Mouse (Mus musculus) embryonic facial prominence, embryonic 10.5 days (tissue): ENCODE results near the gene Arhgef18. TPM values are rescaled to one million over a fixed set of nuclear protein-coding genes. Genes with fewer than 3 reads are reported as not detected.
A peak's percentile ranks its signal among the peaks of the same experiment; 100 is the strongest.

Source experiments
- DNase-seq: peaks from one replicate; pipeline ENCODE4 v3.0.0-alpha.2; 2017; ENCODE audit warnings: low spot score
- H3K27ac ChIP-seq: fragments of 300-500 bp; sonication (generic); replicated peaks from 2 replicates; pipeline ENCODE4 v1.5.1; 2016; ENCODE audit warnings: mild to moderate bottlenecking
- H3K27me3 ChIP-seq: fragments of 300-500 bp; sonication (generic); replicated peaks from 2 replicates; pipeline ENCODE4 v1.6.1; 2016; ENCODE audit warnings: low read depth, mild to moderate bottlenecking; ENCODE audit not compliant: poor library complexity, severe bottlenecking
- H3K36me3 ChIP-seq: fragments of 300-500 bp; sonication (generic); replicated peaks from 2 replicates; pipeline ENCODE4 v1.6.1; 2016; ENCODE audit warnings: mild to moderate bottlenecking, moderate library complexity
- H3K4me1 ChIP-seq: fragments of 300-500 bp; sonication (generic); 2 replicates; pipeline ENCODE4 v1.6.1; 2016
- H3K4me3 ChIP-seq: fragments of 300-500 bp; sonication (generic); 2 replicates; pipeline ENCODE4 v1.5.1; 2016; ENCODE audit warnings: mild to moderate bottlenecking, moderate library complexity
- H3K9me3 ChIP-seq: fragments of 300-500 bp; sonication (generic); 2 replicates; pipeline ENCODE4 v1.6.1; 2016; ENCODE audit warnings: mild to moderate bottlenecking
- WGBS: fragments of 180-500 bp; shearing (Covaris S2); methylation state at CpG from one replicate; pipeline ENCODE4 v1.1.7; 2016; 5-methylcytosine and 5-hydroxymethylcytosine counted together
- polyA plus RNA-seq: library from polyadenylated mRNA; unstranded; fragments of >200 nt; fragmentation: Nextera tagmentation; extraction: Ambion mirVana; gene quantifications from 2 replicates; pipeline ENCODE4 v1.2.1, GENCODE M21; 2016

Arhgef18 gene
- polyA plus RNA-seq, 1 experiment from 2014 or later, result 9.6 TPM

- Histone ChIP-seq H3K27me3 (no peaks in the 10 kb centered on the region), H3K9me3 (peaks cover 7% of the 10 kb centered on the region; the same call in 1 of the 2 replicates), H3K4me3 (no peak overlapping the region), H3K27ac (no peak overlapping the region), H3K36me3 (no peaks in the 10 kb centered on the region), H3K4me1 (no peaks in the 10 kb centered on the region)
- 86% methylated on average over 5 of the region's 5 CpGs for WGBS
- no peak for DNase-seq
Measured at GRCm38 (mm10) chr8:3367086-3367485, 25.7 kb upstream of the Arhgef18 start.

- DNase-seq, result no peak
- Histone ChIP-seq H3K4me3 (no peak overlapping the region), H3K36me3 (no peaks in the 10 kb centered on the region), H3K27me3 (no peaks in the 10 kb centered on the region), H3K4me1 (no peaks in the 10 kb centered on the region), H3K27ac (no peak overlapping the region), H3K9me3 (peaks cover 8% of the 10 kb centered on the region; the same call in 1 of the 2 replicates)
- 86% methylated on average over 1 of the region's 1 CpGs for WGBS
Measured at GRCm38 (mm10) chr8:3368091-3368490, 24.7 kb upstream of the Arhgef18 start.

GRCm38 (mm10) chr8:3375748-3376147, 17.1 kb upstream of the Arhgef18 start:
- H3K4me3 ChIP-seq, result no peak overlapping the region
- no peak for DNase-seq
- H3K27me3 ChIP-seq, result no peaks in the 10 kb centered on the region
- H3K4me1 ChIP-seq, result no peaks in the 10 kb centered on the region
- peaks cover 6% of the 10 kb centered on the region; the same call in 1 of the 2 replicates for H3K9me3 ChIP-seq
- H3K36me3 ChIP-seq, result no peaks in the 10 kb centered on the region
- no peak overlapping the region for H3K27ac ChIP-seq

- Histone ChIP-seq H3K27me3 (no peaks in the 10 kb centered on the region), H3K4me1 (no peaks in the 10 kb centered on the region), H3K4me3 (no peak overlapping the region), H3K9me3 (peaks cover 6% of the 10 kb centered on the region; the same call in 1 of the 2 replicates), H3K27ac (no peak overlapping the region), H3K36me3 (no peaks in the 10 kb centered on the region)
- 71% methylated on average over 11 of the region's 11 CpGs for WGBS
- no peak for DNase-seq
Measured at GRCm38 (mm10) chr8:3376641-3377274, 16.0 kb upstream of the Arhgef18 start.

GRCm38 (mm10) chr8:3387286-3387685, 5.5 kb upstream of the Arhgef18 start:
- 0 out of 2 replicates have a peak overlapping the region, but pooled peaks have one; percentile 40 for H3K27ac ChIP-seq
- no peaks in the 10 kb centered on the region for H3K9me3 ChIP-seq
- 34% methylated on average over 6 of the region's 6 CpGs for WGBS
- H3K4me3 ChIP-seq, result no peak overlapping the region
- H3K4me1 ChIP-seq, result peaks cover 2% of the 10 kb centered on the region; the same call in 1 of the 2 replicates
- DNase-seq, result peak; percentile 71
- no peaks in the 10 kb centered on the region for H3K27me3 ChIP-seq
- H3K36me3 ChIP-seq, result no peaks in the 10 kb centered on the region

GRCm38 (mm10) chr8:3388591-3389338, 4.0 kb upstream of the Arhgef18 start:
- no peak for DNase-seq
- WGBS, result 77% methylated on average over 9 of the region's 9 CpGs
- no peak overlapping the region for H3K27ac ChIP-seq

GRCm38 (mm10) chr8:3389506-3389905, 3.3 kb upstream of the Arhgef18 start:
- WGBS, result 98% methylated on average over 1 of the region's 1 CpGs
- no peaks in the 10 kb centered on the region for H3K27me3 ChIP-seq

More at GRCm38 (mm10) chr8:3388591-3389338, 4.0 kb upstream of the Arhgef18 start:
- H3K27me3 ChIP-seq, result no peaks in the 10 kb centered on the region
- H3K4me1 ChIP-seq, result peaks cover 12% of the 10 kb centered on the region
- H3K36me3 ChIP-seq, result no peaks in the 10 kb centered on the region
- no peak overlapping the region for H3K4me3 ChIP-seq
- H3K9me3 ChIP-seq, result no peaks in the 10 kb centered on the region

GRCm38 (mm10) chr8:3392293-3392692, 513 bp upstream of the Arhgef18 start:
- peaks cover 29% of the 10 kb centered on the region for H3K4me1 ChIP-seq
- peak overlapping the region; percentile 86 for H3K27ac ChIP-seq
- DNase-seq, result no peak
- H3K9me3 ChIP-seq, result no peaks in the 10 kb centered on the region
- no peaks in the 10 kb centered on the region for H3K27me3 ChIP-seq
- H3K36me3 ChIP-seq, result 0 out of 2 replicates have a peak, but pooled peaks cover 10% of the 10 kb centered on the region
- 63% methylated on average over 4 of the region's 4 CpGs for WGBS
- peak overlapping the region; percentile 89 for H3K4me3 ChIP-seq

More at GRCm38 (mm10) chr8:3389506-3389905, 3.3 kb upstream of the Arhgef18 start:
- no peak for DNase-seq
- no peak overlapping the region for H3K4me3 ChIP-seq
- H3K36me3 ChIP-seq, result no peaks in the 10 kb centered on the region
- no peak overlapping the region for H3K27ac ChIP-seq
- peaks cover 19% of the 10 kb centered on the region for H3K4me1 ChIP-seq
- H3K9me3 ChIP-seq, result no peaks in the 10 kb centered on the region

- peaks cover 20% of the 10 kb centered on the region; the same call in 1 of the 2 replicates for H3K36me3 ChIP-seq
- 12% methylated on average over 6 of the region's 6 CpGs for WGBS
- H3K4me1 ChIP-seq, result peaks cover 29% of the 10 kb centered on the region
- no peaks in the 10 kb centered on the region for H3K9me3 ChIP-seq
- no peak for DNase-seq
- no peaks in the 10 kb centered on the region for H3K27me3 ChIP-seq
- H3K4me3 ChIP-seq, result peak overlapping the region; percentile 89
- no peak overlapping the region for H3K27ac ChIP-seq
Measured at GRCm38 (mm10) chr8:3394600-3394999, 1.8 kb downstream of the Arhgef18 start.

GRCm38 (mm10) chr8:3395246-3395645, 2.4 kb downstream of the Arhgef18 start:
- Histone ChIP-seq H3K4me3 (peak overlapping the region; percentile 14; the same call in 1 of the 2 replicates), H3K27me3 (no peaks in the 10 kb centered on the region), H3K9me3 (no peaks in the 10 kb centered on the region), H3K36me3 (peaks cover 23% of the 10 kb centered on the region), H3K27ac (no peak overlapping the region), H3K4me1 (peaks cover 29% of the 10 kb centered on the region)
- 17% methylated on average over 4 of the region's 4 CpGs for WGBS
- no peak for DNase-seq

- no peak for DNase-seq
- WGBS, result 91% methylated on average over 3 of the region's 3 CpGs
- Histone ChIP-seq H3K4me1 (peaks cover 25% of the 10 kb centered on the region), H3K4me3 (no peak overlapping the region), H3K9me3 (no peaks in the 10 kb centered on the region), H3K27ac (no peak overlapping the region), H3K36me3 (peaks cover 43% of the 10 kb centered on the region), H3K27me3 (no peaks in the 10 kb centered on the region)
Measured at GRCm38 (mm10) chr8:3397597-3397996, 4.8 kb downstream of the Arhgef18 start.

- Histone ChIP-seq H3K9me3 (no peaks in the 10 kb centered on the region), H3K36me3 (peaks cover 49% of the 10 kb centered on the region), H3K27ac (no peak overlapping the region), H3K27me3 (no peaks in the 10 kb centered on the region), H3K4me1 (peaks cover under 1% of the 10 kb centered on the region; the same call in 1 of the 2 replicates), H3K4me3 (no peak overlapping the region)
- WGBS, result 46% methylated on average over 2 of the region's 2 CpGs
- no peak for DNase-seq
Measured at GRCm38 (mm10) chr8:3400509-3400908, 7.7 kb downstream of the Arhgef18 start.

- no peak overlapping the region for H3K27ac ChIP-seq
- DNase-seq, result no peak
- 86% methylated on average over 3 of the region's 3 CpGs for WGBS
- no peaks in the 10 kb centered on the region for H3K27me3 ChIP-seq
- peaks cover 4% of the 10 kb centered on the region; the same call in 1 of the 2 replicates for H3K4me1 ChIP-seq
- H3K36me3 ChIP-seq, result peaks cover 13% of the 10 kb centered on the region
- H3K4me3 ChIP-seq, result no peak overlapping the region
- no peaks in the 10 kb centered on the region for H3K9me3 ChIP-seq
Measured at GRCm38 (mm10) chr8:3407417-3407816, 14.6 kb downstream of the Arhgef18 start.
